Mouse (Mus musculus): ENCODE results near the gene Mgst3. TPM values are rescaled to one million over a fixed set of nuclear protein-coding genes. Genes with fewer than 3 reads are reported as not detected.

The Mgst3 gene
- polyA plus RNA-seq, 1 experiment = 1,045 TPM

GRCm38 (mm10) chr1:167426681-167427080, 33.0 kb upstream of the Mgst3 start:
- H3K27me3 ChIP-seq (ENCODE audit: control insufficient read depth, insufficient read depth, low read length) = no peaks in the 10 kb centered on the region; the same call in 1 of the 2 replicates
- TF ChIP-seq CTCF (IDR thresholded peaks at IDR 0.05; ENCODE audit: extremely low read depth, insufficient read length, insufficient replicate concordance, low read depth, low read length) = no peak
- no peak for TF ChIP-seq POLR2A (IDR thresholded peaks at IDR 0.05; ENCODE audit: low read depth, low read length)
- no peaks in the 10 kb centered on the region for H3K4me1 ChIP-seq (ENCODE audit: control insufficient read depth, insufficient read depth, insufficient read length, low read length)
- 74% methylated on average over 7 of the region's 7 CpGs for WGBS
- H3K27ac ChIP-seq (ENCODE audit: insufficient read depth, low read depth, low read length) = no peak overlapping the region
- H3K4me3 ChIP-seq (ENCODE audit: low read depth, low read length) = no peak overlapping the region
- no peaks in the 10 kb centered on the region for H3K36me3 ChIP-seq (ENCODE audit: control insufficient read depth, insufficient read depth, low read length)

GRCm38 (mm10) chr1:167425572-167425971, 31.9 kb upstream of the Mgst3 start:
- Histone ChIP-seq H3K27me3 (ENCODE audit: control insufficient read depth, insufficient read depth, low read length) (no peaks in the 10 kb centered on the region; the same call in 1 of the 2 replicates), H3K4me1 (ENCODE audit: control insufficient read depth, insufficient read depth, insufficient read length, low read length) (no peaks in the 10 kb centered on the region), H3K4me3 (ENCODE audit: low read depth, low read length) (no peak overlapping the region), H3K27ac (ENCODE audit: insufficient read depth, low read depth, low read length) (no peak overlapping the region), H3K36me3 (ENCODE audit: control insufficient read depth, insufficient read depth, low read length) (no peaks in the 10 kb centered on the region)
- TF ChIP-seq POLR2A (IDR thresholded peaks at IDR 0.05; ENCODE audit: low read depth, low read length) = no peak
- no peak for TF ChIP-seq CTCF (IDR thresholded peaks at IDR 0.05; ENCODE audit: extremely low read depth, insufficient read length, insufficient replicate concordance, low read depth, low read length)
- WGBS = 78% methylated on average over 5 of the region's 5 CpGs

- 75% methylated on average over 11 of the region's 11 CpGs for WGBS
- H3K4me1 ChIP-seq (ENCODE audit: control insufficient read depth, insufficient read depth, insufficient read length, low read length) = no peaks in the 10 kb centered on the region
- H3K27me3 ChIP-seq (ENCODE audit: control insufficient read depth, insufficient read depth, low read length) = no peaks in the 10 kb centered on the region
- H3K27ac ChIP-seq (ENCODE audit: insufficient read depth, low read depth, low read length) = no peak overlapping the region
- H3K4me3 ChIP-seq (ENCODE audit: low read depth, low read length) = no peak overlapping the region
- no peaks in the 10 kb centered on the region for H3K36me3 ChIP-seq (ENCODE audit: control insufficient read depth, insufficient read depth, low read length)
- TF ChIP-seq POLR2A (IDR thresholded peaks at IDR 0.05; ENCODE audit: low read depth, low read length) (no peak), CTCF (IDR thresholded peaks at IDR 0.05; ENCODE audit: extremely low read depth, insufficient read length, insufficient replicate concordance, low read depth, low read length) (no peak)
Observed at GRCm38 (mm10) chr1:167422501-167423240, 29.0 kb upstream of the Mgst3 start.

GRCm38 (mm10) chr1:167414846-167415245, 21.2 kb upstream of the Mgst3 start:
- Histone ChIP-seq H3K27me3 (ENCODE audit: control insufficient read depth, insufficient read depth, low read length) (peaks cover 3% of the 10 kb centered on the region; the same call in 1 of the 2 replicates), H3K4me1 (ENCODE audit: control insufficient read depth, insufficient read depth, insufficient read length, low read length) (no peaks in the 10 kb centered on the region), H3K4me3 (ENCODE audit: low read depth, low read length) (no peak overlapping the region), H3K27ac (ENCODE audit: insufficient read depth, low read depth, low read length) (no peak overlapping the region), H3K36me3 (ENCODE audit: control insufficient read depth, insufficient read depth, low read length) (no peaks in the 10 kb centered on the region)
- TF ChIP-seq CTCF (IDR thresholded peaks at IDR 0.05; ENCODE audit: extremely low read depth, insufficient read length, insufficient replicate concordance, low read depth, low read length) (no peak), POLR2A (IDR thresholded peaks at IDR 0.05; ENCODE audit: low read depth, low read length) (no peak)
- WGBS = 2% methylated on average over 7 of the region's 7 CpGs

- Histone ChIP-seq H3K4me1 (ENCODE audit: control insufficient read depth, insufficient read depth, insufficient read length, low read length) (no peaks in the 10 kb centered on the region), H3K27ac (ENCODE audit: insufficient read depth, low read depth, low read length) (no peak overlapping the region), H3K27me3 (ENCODE audit: control insufficient read depth, insufficient read depth, low read length) (peaks cover 9% of the 10 kb centered on the region), H3K36me3 (ENCODE audit: control insufficient read depth, insufficient read depth, low read length) (no peaks in the 10 kb centered on the region), H3K4me3 (ENCODE audit: low read depth, low read length) (no peak overlapping the region)
- 60% methylated on average over 12 of the region's 12 CpGs for WGBS
- TF ChIP-seq CTCF (IDR thresholded peaks at IDR 0.05; ENCODE audit: extremely low read depth, insufficient read length, insufficient replicate concordance, low read depth, low read length) = no peak
- no peak for TF ChIP-seq POLR2A (IDR thresholded peaks at IDR 0.05; ENCODE audit: low read depth, low read length)
Observed at GRCm38 (mm10) chr1:167411991-167412715, 18.5 kb upstream of the Mgst3 start.

- Histone ChIP-seq H3K27ac (ENCODE audit: insufficient read depth, low read depth, low read length) (no peak overlapping the region), H3K4me1 (ENCODE audit: control insufficient read depth, insufficient read depth, insufficient read length, low read length) (no peaks in the 10 kb centered on the region), H3K27me3 (ENCODE audit: control insufficient read depth, insufficient read depth, low read length) (peaks cover 9% of the 10 kb centered on the region), H3K36me3 (ENCODE audit: control insufficient read depth, insufficient read depth, low read length) (no peaks in the 10 kb centered on the region), H3K4me3 (ENCODE audit: low read depth, low read length) (no peak overlapping the region)
- no peak for TF ChIP-seq CTCF (IDR thresholded peaks at IDR 0.05; ENCODE audit: extremely low read depth, insufficient read length, insufficient replicate concordance, low read depth, low read length)
- TF ChIP-seq POLR2A (IDR thresholded peaks at IDR 0.05; ENCODE audit: low read depth, low read length) = no peak
- WGBS = 73% methylated on average over 4 of the region's 4 CpGs
Observed at GRCm38 (mm10) chr1:167409601-167410000, 16.0 kb upstream of the Mgst3 start.

- 79% methylated on average over 4 of the region's 4 CpGs for WGBS
- no peak overlapping the region for H3K27ac ChIP-seq (ENCODE audit: insufficient read depth, low read depth, low read length)
- H3K4me1 ChIP-seq (ENCODE audit: control insufficient read depth, insufficient read depth, insufficient read length, low read length) = no peaks in the 10 kb centered on the region
- H3K27me3 ChIP-seq (ENCODE audit: control insufficient read depth, insufficient read depth, low read length) = peaks cover 8% of the 10 kb centered on the region
- no peaks in the 10 kb centered on the region for H3K36me3 ChIP-seq (ENCODE audit: control insufficient read depth, insufficient read depth, low read length)
- no peak for TF ChIP-seq POLR2A (IDR thresholded peaks at IDR 0.05; ENCODE audit: low read depth, low read length)
- no peak for TF ChIP-seq CTCF (IDR thresholded peaks at IDR 0.05; ENCODE audit: extremely low read depth, insufficient read length, insufficient replicate concordance, low read depth, low read length)
- no peak overlapping the region for H3K4me3 ChIP-seq (ENCODE audit: low read depth, low read length)
Observed at GRCm38 (mm10) chr1:167405237-167405636, 11.6 kb upstream of the Mgst3 start.
